Mouse (Mus musculus): Measurements from ENCODE around the gene Bcar3. TPM values are rescaled to one million over a fixed set of nuclear protein-coding genes. Genes with fewer than 3 reads are reported as not detected.

Bcar3 gene
- total and polyA plus RNA-seq, 3 experiments = not detected

- no peak for TF ChIP-seq CHD2 (IDR thresholded peaks at IDR 0.05; ENCODE audit: low read length)
- TF ChIP-seq MYB (IDR thresholded peaks at IDR 0.05; ENCODE audit: low read depth, low read length) = no peak
- no peak for TF ChIP-seq ZMIZ1 (IDR thresholded peaks at IDR 0.05; ENCODE audit: low read depth, low read length)
- TF ChIP-seq MAX (IDR thresholded peaks at IDR 0.05; ENCODE audit: low read length) = no peak
- no peak for TF ChIP-seq POLR2AphosphoS2 (IDR thresholded peaks at IDR 0.05; ENCODE audit: low read length)
- no peak for TF ChIP-seq NRF1 (IDR thresholded peaks at IDR 0.05; ENCODE audit: insufficient read depth, low read depth, low read length, poor library complexity, severe bottlenecking)
- TF ChIP-seq POLR2A (IDR thresholded peaks at IDR 0.05; ENCODE audit: control insufficient read depth in 1 of 2, insufficient read depth in 1 of 2, low read depth in 1 of 2, low read length in 2 of 2, poor library complexity in 1 of 2) = no peak
- no peak for TF ChIP-seq MXI1 (IDR thresholded peaks at IDR 0.05; ENCODE audit: low read depth, low read length)
- Histone ChIP-seq H3K4me3 (ENCODE audit: control insufficient read depth in 1 of 2, insufficient read depth in 1 of 2, low read depth in 2 of 2, low read length in 2 of 2) (no peak overlapping the region), H3K9ac (ENCODE audit: control insufficient read depth, low read depth, low read length, poor library complexity, severe bottlenecking) (no peak overlapping the region), H3K36me3 (ENCODE audit: control insufficient read depth in 1 of 2, insufficient read depth in 2 of 2, low read length in 2 of 2) (no peaks in the 10 kb centered on the region), H3K9me3 (replicated peaks; ENCODE audit: insufficient read depth, low read length) (no peaks in the 10 kb centered on the region), H3K27ac (ENCODE audit: control insufficient read depth, low read depth, low read length) (no peak overlapping the region), H3K27me3 (ENCODE audit: control insufficient read depth in 1 of 2, insufficient read depth in 2 of 2, low read length in 2 of 2) (no peaks in the 10 kb centered on the region), H3K79me2 (ENCODE audit: control insufficient read depth, insufficient read depth, low read length, poor library complexity) (no peaks in the 10 kb centered on the region), H3K4me1 (ENCODE audit: control insufficient read depth in 1 of 2, insufficient read depth in 2 of 2, low read length in 2 of 2) (no peaks in the 10 kb centered on the region)
- DNase-seq (ENCODE audit: low read depth, low spot score) = no peak
These were observed 196.6 kb downstream of the Bcar3 start for GRCm38 (mm10) chr3:122490574-122490973.

- Histone ChIP-seq H3K4me1 (ENCODE audit: control insufficient read depth in 1 of 2, insufficient read depth in 2 of 2, low read length in 2 of 2) (no peaks in the 10 kb centered on the region), H3K4me3 (ENCODE audit: control insufficient read depth in 1 of 2, insufficient read depth in 1 of 2, low read depth in 2 of 2, low read length in 2 of 2) (no peak overlapping the region), H3K36me3 (ENCODE audit: control insufficient read depth in 1 of 2, insufficient read depth in 2 of 2, low read length in 2 of 2) (no peaks in the 10 kb centered on the region), H3K9ac (ENCODE audit: control insufficient read depth, low read depth, low read length, poor library complexity, severe bottlenecking) (no peak overlapping the region), H3K27me3 (ENCODE audit: control insufficient read depth in 1 of 2, insufficient read depth in 2 of 2, low read length in 2 of 2) (no peaks in the 10 kb centered on the region), H3K27ac (ENCODE audit: control insufficient read depth, low read depth, low read length) (no peak overlapping the region), H3K9me3 (replicated peaks; ENCODE audit: insufficient read depth, low read length) (no peaks in the 10 kb centered on the region), H3K79me2 (ENCODE audit: control insufficient read depth, insufficient read depth, low read length, poor library complexity) (no peaks in the 10 kb centered on the region)
- no peak for TF ChIP-seq NELFE (IDR thresholded peaks at IDR 0.05; ENCODE audit: low read depth, low read length)
- DNase-seq (ENCODE audit: low read depth, low spot score) = no peak
These were observed 198.1 kb downstream of the Bcar3 start for GRCm38 (mm10) chr3:122492006-122492405.

GRCm38 (mm10) chr3:122492872-122493615 lies 199.1 kb downstream of the Bcar3 start:
- no peak for TF ChIP-seq ZKSCAN1 (IDR thresholded peaks at IDR 0.05; ENCODE audit: low read depth, low read length)
- no peak for TF ChIP-seq CTCF (IDR thresholded peaks at IDR 0.05 in 2 of 3, conservative IDR thresholded peaks at IDR 0.05 in 1 of 3; ENCODE audit: control insufficient read depth in 1 of 3, insufficient read depth in 1 of 3, low read depth in 2 of 3, low read length in 3 of 3, poor library complexity in 1 of 3, severe bottlenecking in 1 of 3)
- TF ChIP-seq MEF2A (IDR thresholded peaks at IDR 0.05; ENCODE audit: extremely low read depth, insufficient replicate concordance, low read depth, low read length, poor library complexity, severe bottlenecking) = no peak
- TF ChIP-seq MAZ (IDR thresholded peaks at IDR 0.05; ENCODE audit: low read depth, low read length) = no peak
- no peak for TF ChIP-seq EP300 (IDR thresholded peaks at IDR 0.05; ENCODE audit: low read depth in 1 of 2, low read length in 2 of 2)
- no peak for TF ChIP-seq USF1 (IDR thresholded peaks at IDR 0.05; ENCODE audit: low read depth, low read length)
- no peak for TF ChIP-seq NELFE (IDR thresholded peaks at IDR 0.05; ENCODE audit: low read depth, low read length)
- no peak for TF ChIP-seq POLR2AphosphoS5 (IDR thresholded peaks at IDR 0.05; ENCODE audit: borderline replicate concordance, low read depth, low read length)
- no peak for TF ChIP-seq KAT2A (conservative IDR thresholded peaks at IDR 0.05; ENCODE audit: low read depth, low read length)
- no peak for TF ChIP-seq ELF1 (IDR thresholded peaks at IDR 0.05; ENCODE audit: low read depth, low read length)
- no peak for TF ChIP-seq UBTF (IDR thresholded peaks at IDR 0.05; ENCODE audit: borderline replicate concordance, insufficient read depth, low read depth, low read length)
- TF ChIP-seq ZC3H11A (IDR thresholded peaks at IDR 0.05; ENCODE audit: low read depth, low read length) = no peak
- TF ChIP-seq RAD21 (IDR thresholded peaks at IDR 0.05; ENCODE audit: low read depth, low read length) = no peak
- TF ChIP-seq TAL1 (IDR thresholded peaks at IDR 0.05; ENCODE audit: low read length) = no peak
- TF ChIP-seq SIN3A (IDR thresholded peaks at IDR 0.05; ENCODE audit: low read length) = no peak
- no peak for TF ChIP-seq MYC (IDR thresholded peaks at IDR 0.05; ENCODE audit: low read depth, low read length)
- TF ChIP-seq MYB (IDR thresholded peaks at IDR 0.05; ENCODE audit: low read depth, low read length) = no peak
- TF ChIP-seq NRF1 (IDR thresholded peaks at IDR 0.05; ENCODE audit: insufficient read depth, low read depth, low read length, poor library complexity, severe bottlenecking) = no peak
- no peaks in the 10 kb centered on the region for H3K27me3 ChIP-seq (ENCODE audit: control insufficient read depth in 1 of 2, insufficient read depth in 2 of 2, low read length in 2 of 2)
- H3K79me2 ChIP-seq (ENCODE audit: control insufficient read depth, insufficient read depth, low read length, poor library complexity) = no peaks in the 10 kb centered on the region
- H3K27ac ChIP-seq (ENCODE audit: control insufficient read depth, low read depth, low read length) = no peak overlapping the region
- no peaks in the 10 kb centered on the region for H3K36me3 ChIP-seq (ENCODE audit: control insufficient read depth in 1 of 2, insufficient read depth in 2 of 2, low read length in 2 of 2)
- no peaks in the 10 kb centered on the region for H3K9me3 ChIP-seq (replicated peaks; ENCODE audit: insufficient read depth, low read length)
- H3K9ac ChIP-seq (ENCODE audit: control insufficient read depth, low read depth, low read length, poor library complexity, severe bottlenecking) = no peak overlapping the region
- H3K4me3 ChIP-seq (ENCODE audit: control insufficient read depth in 1 of 2, insufficient read depth in 1 of 2, low read depth in 2 of 2, low read length in 2 of 2) = no peak overlapping the region
- no peak for DNase-seq (ENCODE audit: low read depth, low spot score)
- no peaks in the 10 kb centered on the region for H3K4me1 ChIP-seq (ENCODE audit: control insufficient read depth in 1 of 2, insufficient read depth in 2 of 2, low read length in 2 of 2)

Measured in MEL (cell line).